Mouse (Mus musculus): Measurements from ENCODE around the gene Mipol1. TPM values are rescaled to one million over a fixed set of nuclear protein-coding genes. Genes with fewer than 3 reads are reported as not detected.

The Mipol1 gene
- polyA plus RNA-seq, 1 experiment from 2014 or later, result 5.0 TPM

- Histone ChIP-seq H3K36me3 (replicated peaks; ENCODE audit: control insufficient read depth, insufficient read depth) (no peaks in the 10 kb centered on the region), H3K4me1 (replicated peaks; ENCODE audit: control insufficient read depth, insufficient read depth, low read length) (no peaks in the 10 kb centered on the region), H3K9me3 (ENCODE audit: control insufficient read depth, low read length) (no peaks in the 10 kb centered on the region), H3K9ac (no peak overlapping the region), H3K27me3 (ENCODE audit: control insufficient read depth, insufficient read depth, low read length) (no peaks in the 10 kb centered on the region), H3K4me3 (replicated peaks; ENCODE audit: low read length) (no peak overlapping the region), H3K27ac (no peak overlapping the region), H3K4me2 (replicated peaks) (no peak overlapping the region)
- no peak for ATAC-seq (ENCODE audit: low FRiP score)
- DNase-seq (ENCODE audit: low spot score), result no peak
- WGBS, result 87% methylated on average over 6 of the region's 6 CpGs
Measured at GRCm38 (mm10) chr12:57496347-57497119, 266.3 kb downstream of the Mipol1 start.

- no peak overlapping the region for H3K27ac ChIP-seq
- no peaks in the 10 kb centered on the region for H3K9me3 ChIP-seq (ENCODE audit: control insufficient read depth, low read length)
- H3K4me2 ChIP-seq (replicated peaks), result no peak overlapping the region
- WGBS, result 87% methylated on average over 7 of the region's 7 CpGs
- no peaks in the 10 kb centered on the region for H3K4me1 ChIP-seq (replicated peaks; ENCODE audit: control insufficient read depth, insufficient read depth, low read length)
- no peak for ATAC-seq (ENCODE audit: low FRiP score)
- no peaks in the 10 kb centered on the region for H3K36me3 ChIP-seq (replicated peaks; ENCODE audit: control insufficient read depth, insufficient read depth)
- no peak overlapping the region for H3K4me3 ChIP-seq (replicated peaks; ENCODE audit: low read length)
- no peak for DNase-seq (ENCODE audit: low spot score)
- H3K27me3 ChIP-seq (ENCODE audit: control insufficient read depth, insufficient read depth, low read length), result no peaks in the 10 kb centered on the region
- H3K9ac ChIP-seq, result no peak overlapping the region
Measured at GRCm38 (mm10) chr12:57500246-57500645, 270.0 kb downstream of the Mipol1 start.

- H3K4me3 ChIP-seq (replicated peaks; ENCODE audit: low read length), result no peak overlapping the region
- no peaks in the 10 kb centered on the region for H3K36me3 ChIP-seq (replicated peaks; ENCODE audit: control insufficient read depth, insufficient read depth)
- H3K9ac ChIP-seq, result no peak overlapping the region
- ATAC-seq (ENCODE audit: low FRiP score) (no peak), DNase-seq (ENCODE audit: low spot score) (no peak)
- H3K4me1 ChIP-seq (replicated peaks; ENCODE audit: control insufficient read depth, insufficient read depth, low read length), result no peaks in the 10 kb centered on the region
- no peak overlapping the region for H3K4me2 ChIP-seq (replicated peaks)
- WGBS, result 79% methylated on average over 7 of the region's 7 CpGs
- H3K9me3 ChIP-seq (ENCODE audit: control insufficient read depth, low read length), result no peaks in the 10 kb centered on the region
- no peaks in the 10 kb centered on the region for H3K27me3 ChIP-seq (ENCODE audit: control insufficient read depth, insufficient read depth, low read length)
- H3K27ac ChIP-seq, result no peak overlapping the region
Measured at GRCm38 (mm10) chr12:57505329-57505728, 275.1 kb downstream of the Mipol1 start.

GRCm38 (mm10) chr12:57508938-57509337 lies 278.7 kb downstream of the Mipol1 start:
- Histone ChIP-seq H3K9me3 (ENCODE audit: control insufficient read depth, low read length) (no peaks in the 10 kb centered on the region), H3K4me3 (replicated peaks; ENCODE audit: low read length) (no peak overlapping the region), H3K4me1 (replicated peaks; ENCODE audit: control insufficient read depth, insufficient read depth, low read length) (no peaks in the 10 kb centered on the region), H3K36me3 (replicated peaks; ENCODE audit: control insufficient read depth, insufficient read depth) (no peaks in the 10 kb centered on the region), H3K9ac (no peak overlapping the region), H3K4me2 (replicated peaks) (no peak overlapping the region), H3K27ac (no peak overlapping the region), H3K27me3 (ENCODE audit: control insufficient read depth, insufficient read depth, low read length) (no peaks in the 10 kb centered on the region)
- ATAC-seq (ENCODE audit: low FRiP score) (no peak), DNase-seq (ENCODE audit: low spot score) (no peak)
- 47% methylated on average over 11 of the region's 11 CpGs for WGBS

- H3K27ac ChIP-seq, result no peak overlapping the region
- no peak overlapping the region for H3K4me3 ChIP-seq (replicated peaks; ENCODE audit: low read length)
- H3K4me2 ChIP-seq (replicated peaks), result no peak overlapping the region
- H3K4me1 ChIP-seq (replicated peaks; ENCODE audit: control insufficient read depth, insufficient read depth, low read length), result no peaks in the 10 kb centered on the region
- no peaks in the 10 kb centered on the region for H3K36me3 ChIP-seq (replicated peaks; ENCODE audit: control insufficient read depth, insufficient read depth)
- no peaks in the 10 kb centered on the region for H3K27me3 ChIP-seq (ENCODE audit: control insufficient read depth, insufficient read depth, low read length)
- DNase-seq (ENCODE audit: low spot score), result no peak
- no peak overlapping the region for H3K9ac ChIP-seq
- ATAC-seq (ENCODE audit: low FRiP score), result no peak
- H3K9me3 ChIP-seq (ENCODE audit: control insufficient read depth, low read length), result no peaks in the 10 kb centered on the region
- 84% methylated on average over 4 of the region's 4 CpGs for WGBS
Measured at GRCm38 (mm10) chr12:57509726-57510125, 279.5 kb downstream of the Mipol1 start.

GRCm38 (mm10) chr12:57511127-57511526 lies 280.9 kb downstream of the Mipol1 start:
- Histone ChIP-seq H3K4me1 (replicated peaks; ENCODE audit: control insufficient read depth, insufficient read depth, low read length) (no peaks in the 10 kb centered on the region), H3K27me3 (ENCODE audit: control insufficient read depth, insufficient read depth, low read length) (no peaks in the 10 kb centered on the region), H3K9me3 (ENCODE audit: control insufficient read depth, low read length) (no peaks in the 10 kb centered on the region), H3K4me3 (replicated peaks; ENCODE audit: low read length) (no peak overlapping the region), H3K4me2 (replicated peaks) (no peak overlapping the region), H3K9ac (no peak overlapping the region), H3K27ac (no peak overlapping the region), H3K36me3 (replicated peaks; ENCODE audit: control insufficient read depth, insufficient read depth) (no peaks in the 10 kb centered on the region)
- no peak for DNase-seq (ENCODE audit: low spot score)
- ATAC-seq (ENCODE audit: low FRiP score), result no peak
- WGBS, result 84% methylated on average over 4 of the region's 4 CpGs

GRCm38 (mm10) chr12:57511560-57511959 lies 281.3 kb downstream of the Mipol1 start:
- Histone ChIP-seq H3K4me2 (replicated peaks) (no peak overlapping the region), H3K27me3 (ENCODE audit: control insufficient read depth, insufficient read depth, low read length) (no peaks in the 10 kb centered on the region), H3K9ac (no peak overlapping the region), H3K4me3 (replicated peaks; ENCODE audit: low read length) (no peak overlapping the region), H3K4me1 (replicated peaks; ENCODE audit: control insufficient read depth, insufficient read depth, low read length) (no peaks in the 10 kb centered on the region), H3K36me3 (replicated peaks; ENCODE audit: control insufficient read depth, insufficient read depth) (no peaks in the 10 kb centered on the region), H3K9me3 (ENCODE audit: control insufficient read depth, low read length) (no peaks in the 10 kb centered on the region), H3K27ac (no peak overlapping the region)
- 91% methylated on average over 5 of the region's 5 CpGs for WGBS
- DNase-seq (ENCODE audit: low spot score) (no peak), ATAC-seq (ENCODE audit: low FRiP score) (no peak)

GRCm38 (mm10) chr12:57514552-57514951 lies 284.3 kb downstream of the Mipol1 start:
- Histone ChIP-seq H3K4me2 (replicated peaks) (no peak overlapping the region), H3K27ac (no peak overlapping the region), H3K9me3 (ENCODE audit: control insufficient read depth, low read length) (no peaks in the 10 kb centered on the region), H3K9ac (no peak overlapping the region), H3K36me3 (replicated peaks; ENCODE audit: control insufficient read depth, insufficient read depth) (no peaks in the 10 kb centered on the region), H3K27me3 (ENCODE audit: control insufficient read depth, insufficient read depth, low read length) (no peaks in the 10 kb centered on the region), H3K4me3 (replicated peaks; ENCODE audit: low read length) (no peak overlapping the region), H3K4me1 (replicated peaks; ENCODE audit: control insufficient read depth, insufficient read depth, low read length) (no peaks in the 10 kb centered on the region)
- DNase-seq (ENCODE audit: low spot score) (no peak), ATAC-seq (ENCODE audit: low FRiP score) (no peak)
- 48% methylated on average over 1 of the region's 1 CpGs for WGBS

GRCm38 (mm10) chr12:57515702-57516377 lies 285.6 kb downstream of the Mipol1 start:
- Histone ChIP-seq H3K36me3 (replicated peaks; ENCODE audit: control insufficient read depth, insufficient read depth) (no peaks in the 10 kb centered on the region), H3K9me3 (ENCODE audit: control insufficient read depth, low read length) (no peaks in the 10 kb centered on the region), H3K27ac (no peak overlapping the region), H3K4me3 (replicated peaks; ENCODE audit: low read length) (no peak overlapping the region), H3K4me1 (replicated peaks; ENCODE audit: control insufficient read depth, insufficient read depth, low read length) (no peaks in the 10 kb centered on the region), H3K27me3 (ENCODE audit: control insufficient read depth, insufficient read depth, low read length) (no peaks in the 10 kb centered on the region), H3K9ac (no peak overlapping the region), H3K4me2 (replicated peaks) (no peak overlapping the region)
- ATAC-seq (ENCODE audit: low FRiP score) (no peak), DNase-seq (ENCODE audit: low spot score) (no peak)
- 36% methylated on average over 12 of the region's 12 CpGs for WGBS

All from hindbrain, embryonic 14.5 days (tissue).